Mouse (Mus musculus): ENCODE measurements around the gene Dad1.

DNA sequence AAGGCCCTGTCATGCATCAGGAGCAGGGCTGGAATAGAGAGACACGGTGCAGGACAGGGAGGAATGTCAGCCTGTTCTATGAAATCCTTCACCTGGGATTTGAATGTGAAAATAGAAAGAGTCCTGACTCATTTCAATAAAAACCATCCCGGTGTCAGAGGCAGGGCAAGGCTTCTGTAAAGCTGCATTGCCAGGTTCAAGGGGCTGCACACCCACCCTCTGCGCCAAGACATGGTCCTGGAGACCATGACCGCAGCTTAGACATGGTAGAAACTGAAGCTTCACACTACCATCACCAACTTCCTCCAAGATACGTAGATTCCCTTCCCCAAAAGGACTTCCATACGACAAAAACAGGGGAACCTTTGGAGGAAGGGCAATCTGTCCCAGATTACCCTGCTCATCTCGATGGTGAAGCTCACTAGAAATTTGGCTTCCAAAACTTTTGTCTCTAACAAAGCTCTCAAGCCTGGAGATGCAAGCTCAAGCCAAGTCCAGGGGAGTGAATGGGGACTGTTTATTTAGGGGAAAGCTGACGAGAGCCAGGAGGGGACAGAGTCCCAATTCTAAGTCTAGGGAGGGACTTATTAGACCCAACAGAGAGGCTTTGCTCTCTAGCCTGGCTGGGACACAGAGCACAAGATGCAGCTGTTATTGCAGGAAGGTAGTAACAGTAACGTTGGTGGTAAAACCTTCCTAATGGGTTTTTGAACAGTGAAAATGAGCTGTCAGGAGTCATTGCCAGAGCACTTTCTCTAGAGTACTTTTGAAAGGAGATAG lies 60.4 kb downstream of the Dad1 start:
- TF ChIP-seq CTCF (IDR thresholded peaks at IDR 0.05), result no peak
- TF ChIP-seq EP300 (IDR thresholded peaks at IDR 0.05), result no peak

All from lung, postnatal 0 days (tissue).